Mouse (Mus musculus): ENCODE measurements at regions not wholly inside any gene's neighbourhood (a gene's known extent, or its start where the extent isn't known, plus 50 kb on each side); places are given as distances from the start of the nearest gene placed in this dataset.

DNA sequence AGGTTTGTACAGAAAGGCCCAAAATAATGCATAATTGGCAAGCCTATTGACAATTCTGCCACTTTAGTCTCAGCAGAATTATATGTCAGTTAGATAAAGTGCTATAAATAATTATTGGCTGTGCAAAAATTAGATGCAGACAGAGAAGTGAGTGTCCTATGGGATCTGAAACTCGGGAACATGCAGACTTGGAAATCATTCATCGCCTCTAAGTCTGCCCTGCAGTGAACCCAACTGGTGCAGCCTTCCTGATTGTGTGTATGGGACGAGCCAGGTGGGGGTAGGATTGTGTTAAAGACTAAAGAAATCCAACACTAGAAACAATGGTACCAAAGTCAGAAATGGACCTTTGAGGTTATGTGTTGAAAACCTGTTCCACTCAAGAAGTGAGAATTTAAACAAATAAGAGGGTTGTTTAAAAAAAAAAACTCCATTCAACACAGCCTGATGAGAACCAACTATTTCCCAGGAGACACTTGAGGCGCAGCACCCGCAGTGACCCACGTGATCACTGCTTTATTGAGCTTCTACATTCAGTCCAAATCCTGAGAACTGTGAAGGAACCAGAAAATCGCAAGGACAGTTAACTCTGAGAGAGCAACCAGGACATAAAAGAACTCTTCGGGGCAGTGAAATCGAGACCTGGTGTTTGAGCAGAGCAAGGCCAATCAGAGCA is 57.4 kb upstream of the Acsl1 start:
- no peak for DNase-seq

GRCm38 (mm10) chr8:46414874-46415273 is 56.0 kb upstream of the Acsl1 start:
- DNase-seq = peak; percentile 15 to 19

GRCm38 (mm10) chr8:46419402-46419801 is 51.4 kb upstream of the Acsl1 start:
- peak in 1 of 2 experiments; percentile 4 for DNase-seq

GRCm38 (mm10) chr8:46420476-46420875 is 50.4 kb upstream of the Acsl1 start:
- no peak for DNase-seq
